Mouse (Mus musculus) CD4-positive, CD25-positive, alpha-beta regulatory T cell, adult 4 months (primary cell): ENCODE measurements around the gene Rnf145. TPM values are rescaled to one million over a fixed set of nuclear protein-coding genes. Genes with fewer than 3 reads are reported as not detected.

Source experiments
- ATAC-seq: one replicate; pipeline ENCODE4 v1.8.0; 2017
- polyA plus RNA-seq, 2 experiments: library from polyadenylated mRNA; unstranded; fragments of 100-300 nt; shearing (Covaris generic); gene quantifications; one replicate each; pipeline ENCODE4 v1.2.1; 2017

Rnf145 gene
- polyA plus RNA-seq = 10 to 100 TPM; 54.0 to 64.9 TPM

DNA sequence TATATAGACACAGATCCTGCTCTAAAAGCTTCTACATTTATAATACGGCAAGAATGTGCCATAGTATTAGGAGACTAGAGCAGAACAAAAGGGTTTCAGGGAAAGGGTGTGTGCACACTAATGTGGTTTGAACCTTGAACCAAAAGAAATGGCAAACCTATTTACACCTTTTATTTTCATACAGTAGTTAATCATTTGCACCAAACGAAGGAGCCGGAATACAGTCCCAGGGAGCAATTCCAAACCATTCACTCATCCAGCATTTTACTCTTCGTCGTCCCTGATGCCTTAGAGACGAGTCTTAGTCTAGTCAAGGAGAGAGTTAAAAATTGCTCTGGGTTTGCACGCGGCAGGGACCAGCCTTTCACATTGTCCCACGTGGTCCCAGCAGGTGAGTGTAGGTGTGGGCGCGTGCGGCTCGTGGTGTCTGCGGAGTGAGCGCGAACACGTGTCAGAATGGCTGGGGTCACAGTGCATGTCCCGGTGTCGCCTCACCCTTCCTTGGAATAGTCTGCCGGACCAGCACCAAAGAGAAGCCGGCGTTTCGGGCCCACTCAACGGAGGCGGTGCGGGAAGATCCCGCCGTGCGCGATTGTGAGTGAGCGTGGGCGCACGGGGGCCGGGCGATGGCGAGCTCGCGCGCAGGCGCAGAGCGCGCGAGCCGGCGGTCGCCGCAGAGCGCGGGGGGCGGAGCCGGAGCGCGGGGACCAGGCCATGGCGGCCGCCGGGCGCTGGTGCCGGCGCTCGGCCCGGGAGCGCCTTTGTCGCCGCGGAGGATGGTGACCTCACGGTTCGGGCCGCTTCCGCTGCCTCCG lies at the start of gene Rnf145:
Gene Rnf145, plus strand, starts transcription at position 684 of the 815 bp plus-strand sequence.
- peak; percentile 44 for ATAC-seq

DNA sequence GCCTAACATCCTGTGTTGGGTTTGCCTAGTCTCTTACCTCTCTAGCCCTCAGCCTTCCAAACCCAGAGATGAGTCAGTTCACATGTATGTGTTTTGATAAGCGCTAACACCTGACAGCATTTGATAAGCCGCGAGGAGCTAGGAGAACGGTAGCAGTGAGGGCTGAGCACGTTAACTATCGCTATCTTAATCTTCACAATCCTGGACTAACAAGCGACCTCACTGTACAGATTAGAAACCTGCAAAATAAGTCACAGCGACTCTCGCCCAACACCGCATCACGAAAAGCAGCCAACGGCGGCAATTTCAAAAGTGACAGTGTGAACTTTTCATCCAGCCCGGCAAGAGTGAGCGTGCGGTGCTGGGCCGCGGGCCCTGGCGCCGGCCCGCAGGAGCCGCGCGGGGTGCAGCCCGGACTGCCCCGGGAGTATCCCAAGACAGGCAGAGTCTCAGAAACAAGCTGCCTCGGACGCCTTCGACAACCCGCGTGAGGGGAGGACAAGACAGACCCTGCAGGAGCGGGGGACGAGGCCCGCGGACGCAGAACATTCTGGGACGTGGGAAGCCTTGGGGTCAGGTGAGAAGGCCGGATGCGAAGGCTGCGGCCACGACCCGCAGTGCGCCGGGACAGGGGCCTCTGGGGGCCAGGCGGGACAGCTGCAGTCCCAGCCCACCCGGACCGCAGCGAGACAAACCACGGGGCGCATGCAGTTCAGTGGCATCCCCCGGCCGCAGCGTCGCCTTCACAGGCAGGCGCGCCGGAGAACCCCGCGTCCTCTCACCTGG lies 48.9 kb upstream of the Rnf145 start:
- peak; percentile 47 for ATAC-seq

DNA sequence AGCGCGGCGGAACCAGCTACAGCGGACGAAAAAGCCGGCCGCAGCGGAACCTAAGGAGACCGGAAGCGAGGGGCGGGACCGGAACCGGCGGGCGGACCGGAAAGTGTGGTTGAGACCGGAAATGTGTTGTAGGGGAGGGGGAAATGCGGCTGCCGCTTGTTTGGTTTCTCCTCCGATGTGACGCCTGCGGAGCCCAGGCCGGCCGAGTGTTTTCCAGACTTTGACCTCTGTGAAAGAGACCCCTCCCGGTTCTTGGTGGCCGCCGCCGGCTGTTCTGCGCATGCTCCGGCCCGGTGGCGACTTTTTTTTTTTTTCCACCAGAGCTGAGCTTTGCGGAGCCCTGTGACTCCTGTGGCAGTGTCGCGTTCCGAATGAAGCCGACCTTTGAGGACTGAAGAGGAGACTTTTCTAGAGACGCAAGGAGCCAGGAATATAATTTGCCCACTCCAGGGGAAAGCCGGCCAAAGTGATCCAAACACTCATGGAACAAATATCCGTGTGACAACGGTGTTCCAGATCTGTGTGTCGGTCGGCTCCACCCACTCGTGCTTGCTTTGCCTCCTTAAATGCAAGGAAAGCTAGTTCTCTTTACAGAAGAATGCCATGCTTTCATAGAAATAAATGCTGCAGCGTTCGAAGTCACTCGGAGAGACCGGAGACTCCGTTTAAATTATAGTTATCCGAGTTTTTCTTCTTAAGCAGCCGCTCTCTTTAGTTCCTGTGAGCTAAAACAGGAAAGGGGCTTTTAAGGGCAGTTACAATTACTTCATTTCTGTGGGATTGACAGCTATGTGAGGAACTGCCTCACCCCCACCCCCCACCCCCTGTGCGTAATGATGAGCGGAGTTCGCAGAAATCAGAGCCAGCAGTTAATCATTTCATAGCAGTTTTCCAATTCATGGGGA lies 48.1 kb upstream of the Rnf145 start, which contains the start of gene Ublcp1:
Gene Ublcp1, minus strand, starts transcription at position 67 of the 905 bp plus-strand sequence.
- peak; percentile 82 for ATAC-seq

DNA sequence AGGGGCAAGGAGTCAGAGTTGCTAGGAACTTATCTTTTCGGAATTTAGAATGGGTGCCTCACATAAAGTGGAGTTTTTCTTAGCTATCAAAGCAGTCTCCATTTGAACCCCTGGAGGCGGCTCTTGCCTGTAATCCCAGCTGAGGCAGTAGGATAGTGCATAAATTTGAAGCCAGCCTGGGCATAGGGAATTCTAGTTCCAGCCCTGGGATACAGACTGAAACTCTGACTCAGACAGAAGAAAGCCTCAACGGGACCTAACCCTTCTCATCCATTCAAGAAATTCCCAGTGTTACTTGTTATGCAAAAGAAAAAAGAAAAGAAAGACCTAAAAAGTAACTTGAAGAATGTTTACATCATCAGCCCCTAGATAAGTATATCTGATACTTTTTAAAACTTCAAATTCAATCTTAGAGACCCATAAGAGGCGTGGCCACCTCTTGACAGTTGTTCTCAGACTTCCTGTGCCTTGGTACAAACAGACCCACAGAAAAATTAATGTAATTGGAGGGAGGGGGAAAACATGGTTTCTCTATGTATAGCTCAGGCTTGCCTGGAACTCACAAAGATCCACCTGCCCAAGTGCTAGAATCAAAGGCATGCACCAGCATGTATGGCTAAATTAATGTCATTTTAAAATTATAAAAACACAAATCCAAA lies 47.3 kb upstream of the Rnf145 start:
- no peak for ATAC-seq

DNA sequence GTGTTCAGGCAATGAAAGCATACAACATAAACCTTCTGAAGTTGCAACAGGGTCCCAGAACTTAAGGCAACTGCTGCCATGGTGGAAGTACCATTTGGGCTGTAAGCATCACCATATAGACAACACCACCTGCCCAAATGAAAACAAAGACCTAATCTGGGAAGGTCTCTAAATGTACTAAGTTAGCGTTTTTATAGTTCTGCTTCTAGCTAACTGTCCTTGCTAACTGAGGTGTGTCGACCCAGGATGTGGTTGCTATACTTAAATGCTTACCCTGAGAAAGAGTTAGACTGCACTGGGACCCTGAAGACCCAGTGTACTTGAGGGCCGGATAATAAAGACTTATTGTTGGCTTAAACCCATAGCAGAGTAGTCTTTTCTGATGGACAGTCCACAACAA lies 43.3 kb upstream of the Rnf145 start:
- ATAC-seq = no peak

DNA sequence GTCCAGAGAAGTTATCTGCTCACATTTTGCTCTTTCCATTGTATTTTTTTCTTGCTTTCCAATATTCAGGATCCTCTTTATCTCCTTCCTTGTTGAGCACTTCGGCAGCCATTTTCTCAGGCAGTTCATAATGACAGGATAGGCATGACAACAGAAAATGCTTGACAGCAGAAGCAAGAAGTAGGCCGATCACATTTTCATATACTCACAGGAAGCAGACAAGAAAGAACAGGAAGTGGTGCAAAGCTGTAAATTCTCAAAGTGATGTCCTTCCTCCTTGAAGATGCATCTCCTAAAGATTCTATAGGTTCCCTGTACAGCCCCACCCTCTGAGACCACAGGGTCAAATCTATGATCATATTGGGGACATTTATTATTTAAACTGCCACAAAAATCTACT lies 42.3 kb upstream of the Rnf145 start:
- peak; percentile 81 for ATAC-seq

DNA sequence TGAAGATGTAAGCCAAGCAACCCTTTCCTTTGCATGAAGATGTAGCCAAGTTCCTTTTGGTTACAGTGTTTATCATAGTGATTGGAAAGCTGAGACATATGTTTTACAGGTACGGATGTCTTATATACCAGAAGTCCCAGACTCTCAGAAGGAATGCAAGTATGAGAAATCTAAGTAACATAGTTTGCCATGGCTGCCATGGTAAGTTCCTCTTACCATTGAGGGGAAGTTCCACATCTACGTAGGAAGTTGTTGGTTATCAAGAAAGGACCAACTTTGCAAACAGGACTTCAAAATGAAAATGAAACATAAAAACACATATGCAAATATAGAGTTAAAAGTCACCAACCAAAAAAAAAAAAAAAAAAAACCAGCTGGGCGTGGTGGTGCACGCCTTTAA lies 40.4 kb upstream of the Rnf145 start:
- peak; percentile 37 for ATAC-seq

DNA sequence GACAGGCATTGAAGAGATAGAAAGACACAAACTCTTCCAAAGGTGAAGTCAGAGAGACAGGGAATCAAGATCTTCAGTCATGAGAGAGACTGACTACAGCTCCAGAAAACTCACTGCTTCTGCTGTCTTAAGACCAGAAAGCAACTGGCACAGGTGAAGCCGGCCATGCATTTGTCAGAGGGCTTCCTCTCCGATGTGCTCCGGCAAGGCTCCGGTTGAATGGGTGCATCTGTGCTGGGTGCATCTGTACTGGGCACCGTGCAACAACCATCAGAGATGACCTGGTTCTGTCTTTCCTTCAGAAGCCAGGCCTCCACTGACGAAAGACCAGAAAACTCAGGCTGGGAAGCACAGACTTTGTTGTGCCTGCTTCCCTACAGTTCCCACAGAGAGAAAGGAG lies 38.5 kb upstream of the Rnf145 start:
- ATAC-seq = no peak

DNA sequence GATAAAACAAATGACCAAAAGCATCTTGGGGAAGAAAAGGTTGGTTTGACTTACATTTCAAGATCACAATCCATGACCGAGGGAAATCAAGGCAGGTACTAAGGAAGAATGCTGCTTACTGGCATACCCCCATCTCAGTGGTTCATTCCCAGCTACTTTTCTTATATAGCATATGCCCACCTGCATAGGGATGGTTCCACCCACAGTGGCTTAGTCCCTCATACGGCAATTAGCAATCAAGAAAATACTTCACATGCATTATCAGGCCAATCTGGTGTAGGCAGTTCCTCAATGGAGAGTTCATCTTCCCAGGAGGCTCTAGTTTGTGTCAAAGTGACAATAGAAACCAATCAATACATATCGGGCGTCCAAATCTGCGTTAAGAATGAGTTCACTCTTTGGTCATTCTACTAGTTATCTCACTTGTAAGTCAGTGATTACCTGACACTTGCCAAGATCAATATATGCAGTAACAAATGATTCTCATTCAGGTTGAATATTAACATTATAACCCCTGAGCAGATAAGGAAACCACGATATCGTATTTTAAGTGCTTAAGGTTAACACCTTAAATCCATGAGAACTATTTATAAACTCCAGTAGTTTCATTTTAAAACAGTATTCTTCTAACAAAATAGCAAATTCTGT lies 33.6 kb upstream of the Rnf145 start:
- no peak for ATAC-seq

DNA sequence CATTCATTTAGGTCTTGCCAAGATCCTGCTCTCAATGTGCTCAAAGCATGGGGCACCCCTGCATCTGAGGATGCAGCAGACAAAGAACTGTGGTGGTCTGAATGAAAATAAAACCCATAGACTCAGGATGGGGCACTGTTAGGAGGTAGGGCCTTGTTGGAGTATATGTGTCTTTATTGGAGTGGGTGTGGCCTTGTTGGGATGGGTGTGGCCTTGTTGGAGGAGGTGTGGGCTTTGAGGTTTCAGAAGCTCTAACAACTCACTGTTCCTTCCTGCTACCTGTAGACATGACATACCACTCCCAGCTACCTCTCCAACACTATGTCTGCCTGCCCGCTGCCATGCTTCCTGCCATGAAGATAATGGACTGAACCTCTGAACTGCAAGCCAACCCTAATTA lies 29.6 kb upstream of the Rnf145 start:
- ATAC-seq = no peak

DNA sequence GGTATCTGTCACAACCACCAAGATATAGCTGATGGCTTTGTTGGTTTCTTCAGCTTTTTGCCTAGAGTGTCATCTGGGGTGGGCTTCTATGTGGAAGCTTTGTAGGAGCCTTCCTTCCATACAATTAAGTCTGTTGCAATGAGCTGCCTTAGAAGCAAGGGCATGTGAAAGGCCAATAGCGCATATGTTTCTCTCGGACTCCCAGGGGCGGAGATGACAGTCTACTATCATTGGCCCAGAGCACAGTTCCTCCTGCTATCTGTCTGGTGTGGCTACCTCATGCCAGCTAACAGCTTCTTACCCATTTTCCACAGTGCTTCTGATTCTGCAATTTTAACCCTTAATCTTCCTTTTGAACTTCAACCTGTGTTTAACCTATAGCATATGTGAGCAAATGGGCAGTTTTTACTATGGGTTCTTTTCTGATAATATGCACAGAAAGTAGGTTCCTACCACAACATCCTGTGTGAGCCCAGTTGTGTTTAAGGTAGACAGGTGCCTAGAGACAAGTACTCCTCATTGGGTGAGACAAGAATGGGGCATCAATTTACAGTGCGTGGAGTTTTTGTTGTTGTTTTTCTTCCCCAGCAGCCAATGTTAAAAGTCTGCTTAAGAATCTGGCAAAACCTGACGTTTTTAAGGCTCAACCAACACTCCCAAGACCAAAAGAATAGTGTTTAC lies 24.0 kb upstream of the Rnf145 start:
- ATAC-seq = peak; percentile 68

DNA sequence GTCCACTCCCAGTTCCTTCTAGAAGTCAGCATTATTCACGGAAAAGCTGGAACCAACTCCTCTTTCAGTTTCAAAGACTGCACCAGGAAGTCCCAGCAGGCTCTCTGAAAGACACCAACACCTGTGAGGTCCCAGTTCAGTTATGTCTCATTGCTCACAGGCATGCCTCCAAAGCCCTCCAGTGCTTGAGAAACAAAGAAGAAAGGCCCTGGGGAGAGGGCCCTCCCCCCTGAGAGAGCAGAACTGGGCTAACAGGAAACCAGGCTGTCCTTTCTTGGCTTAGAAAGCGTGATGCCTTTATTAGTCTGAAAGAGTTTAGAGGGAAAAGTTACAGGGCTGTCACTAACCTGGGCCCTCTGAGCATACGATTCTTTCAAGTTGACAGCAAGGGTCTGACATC lies 22.5 kb upstream of the Rnf145 start:
- peak; percentile 73 for ATAC-seq

DNA sequence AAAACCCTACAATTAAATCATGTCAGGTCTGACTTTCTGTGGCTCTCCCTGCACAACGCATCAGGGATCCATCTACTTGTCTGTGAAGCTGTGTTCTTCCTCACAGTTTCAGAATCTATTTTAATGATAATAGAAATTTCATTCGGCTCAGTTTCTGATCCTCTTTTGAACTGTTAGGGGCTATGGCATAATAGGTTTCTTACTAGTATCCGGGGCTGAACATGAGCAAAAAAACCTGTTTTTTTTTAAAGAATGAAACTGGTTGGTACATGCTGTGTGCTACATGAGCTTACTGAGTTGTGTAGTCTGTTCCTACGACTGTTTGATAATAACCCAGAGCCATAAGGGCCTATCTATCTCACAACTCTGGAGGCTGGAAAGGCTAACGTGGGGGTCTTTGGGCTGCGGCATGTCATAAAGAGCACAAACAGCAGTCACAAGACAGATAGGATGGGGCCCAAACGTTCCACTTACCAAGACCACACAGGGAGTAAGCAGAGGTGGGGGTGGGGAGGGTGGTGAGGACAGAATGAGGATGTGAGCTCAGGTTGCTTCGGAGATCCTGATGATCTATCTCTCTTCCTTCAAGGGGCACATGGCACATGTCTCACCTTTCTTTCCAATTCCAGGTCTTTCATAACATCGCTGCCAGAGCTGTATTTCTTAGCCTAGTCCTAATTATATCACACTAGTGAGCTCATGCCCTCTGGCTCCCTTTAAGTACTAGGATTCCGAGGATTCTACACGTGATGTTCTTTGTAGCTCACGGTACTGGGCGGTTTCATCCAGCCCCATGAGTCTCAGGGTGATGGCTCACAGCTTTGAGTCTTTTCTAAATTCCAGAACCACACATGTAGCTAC lies 20.1 kb upstream of the Rnf145 start:
- ATAC-seq = no peak

DNA sequence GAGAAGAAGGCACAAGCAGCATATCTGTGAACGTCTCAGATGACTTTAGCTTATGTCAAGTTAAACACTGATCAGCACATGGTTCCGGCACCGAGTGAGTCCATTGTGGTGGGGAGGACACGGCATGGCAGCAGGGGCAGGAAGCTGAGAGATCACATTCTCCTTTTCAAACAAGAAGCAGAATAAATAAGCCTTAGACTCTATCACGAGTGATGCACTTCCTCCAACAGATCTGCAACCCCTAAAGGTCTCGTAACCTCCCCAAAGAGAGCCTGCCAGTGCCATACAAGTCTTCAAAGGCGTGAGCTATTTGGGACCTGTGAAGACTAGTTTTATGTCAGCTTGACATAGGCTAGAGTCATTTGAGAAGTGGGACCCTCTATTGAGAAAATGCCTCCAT lies 17.8 kb upstream of the Rnf145 start:
- ATAC-seq = peak; percentile 44

DNA sequence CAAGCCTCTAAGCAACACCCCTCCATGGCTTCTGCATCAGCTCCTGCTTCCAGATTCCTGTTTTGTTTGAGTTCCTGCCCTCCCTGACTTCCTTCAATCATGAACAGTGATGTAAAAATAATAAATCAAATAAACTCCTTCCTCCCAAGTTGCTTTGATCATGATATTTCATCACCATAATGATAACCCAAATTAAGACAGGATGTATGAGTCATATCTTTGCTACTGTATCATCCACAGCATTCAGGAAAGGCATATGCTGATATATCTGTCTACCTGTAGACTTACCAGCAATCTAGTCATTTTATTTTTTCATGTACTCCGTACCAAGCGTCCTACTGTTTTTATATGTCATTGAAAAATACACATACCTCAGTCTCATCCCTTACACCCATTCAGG lies 17.3 kb upstream of the Rnf145 start:
- ATAC-seq = peak; percentile 87

DNA sequence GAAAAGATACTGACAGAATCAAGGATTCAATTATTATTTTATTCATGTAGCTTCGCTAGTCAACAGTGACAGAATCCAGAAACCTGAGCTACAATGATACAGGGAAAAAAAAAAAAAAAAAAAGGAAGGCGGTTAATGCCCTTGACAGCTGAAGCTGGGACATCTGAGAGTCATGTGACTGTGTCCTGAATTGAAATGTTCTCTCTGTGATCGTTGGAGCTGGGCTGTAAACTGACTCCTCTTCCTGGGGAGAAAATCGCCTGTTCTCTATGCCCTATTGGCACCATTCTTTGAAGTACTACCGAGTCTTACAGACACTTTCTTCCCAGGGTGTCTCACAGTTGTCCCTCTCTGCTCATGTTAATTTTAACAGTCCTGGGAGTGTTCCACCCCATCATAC lies 15.8 kb upstream of the Rnf145 start:
- ATAC-seq = no peak

DNA sequence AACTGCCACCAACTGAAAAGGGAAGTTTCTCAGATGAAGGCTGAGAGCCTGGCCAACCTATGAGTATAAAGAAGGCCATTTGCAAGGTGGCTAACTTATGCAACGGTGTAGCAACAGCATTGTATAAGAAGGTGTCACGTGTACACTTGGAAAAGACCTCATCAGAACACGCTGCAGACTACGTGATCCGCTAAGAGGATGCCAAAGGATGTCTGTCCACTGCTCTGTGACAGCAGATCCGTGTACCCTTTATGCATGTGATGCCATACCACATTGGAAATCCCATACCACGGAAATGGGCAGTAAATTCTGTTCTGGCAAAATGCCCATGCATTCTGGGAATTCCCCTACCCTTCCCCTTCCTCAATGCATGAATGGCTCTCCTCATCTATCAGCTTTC lies 14.6 kb upstream of the Rnf145 start:
- ATAC-seq = no peak

DNA sequence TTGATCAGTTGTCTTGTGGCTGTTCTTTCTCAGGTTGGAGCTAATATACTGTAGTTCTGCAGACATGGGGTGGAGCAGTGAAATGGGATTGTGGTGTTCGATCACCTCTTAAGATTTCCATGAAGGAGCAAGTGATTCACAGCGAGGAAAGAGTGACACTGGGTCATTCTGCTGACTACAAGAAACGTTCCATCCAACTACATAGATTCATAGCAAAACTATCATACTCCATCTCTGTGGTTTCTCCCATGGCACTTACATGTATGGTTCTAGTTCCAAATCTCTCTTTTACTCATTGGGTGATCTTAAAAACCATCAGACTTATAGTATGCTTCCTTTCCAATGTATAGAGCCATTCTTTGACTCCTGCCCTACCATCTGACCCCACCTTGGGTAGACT lies 14.0 kb upstream of the Rnf145 start:
- ATAC-seq = no peak

DNA sequence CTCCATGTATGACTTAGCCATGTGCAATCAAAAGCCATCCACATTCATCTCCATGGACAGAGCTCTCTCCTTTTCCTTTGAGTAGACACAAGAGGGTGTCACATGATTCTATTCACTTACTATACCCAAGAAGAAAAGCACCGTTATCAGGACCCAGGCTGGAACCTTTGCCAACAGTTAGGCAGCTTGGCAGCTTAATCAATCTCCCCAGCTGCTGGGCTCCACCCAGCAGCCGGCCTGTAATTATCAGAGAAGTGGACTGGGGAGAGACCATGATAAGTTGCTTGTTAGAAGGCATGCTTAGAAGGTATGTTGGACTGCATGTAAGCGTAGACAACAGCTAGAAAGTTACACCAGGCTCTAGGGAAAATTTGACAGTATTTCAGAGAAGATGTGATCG lies 9.9 kb upstream of the Rnf145 start:
- ATAC-seq = no peak

DNA sequence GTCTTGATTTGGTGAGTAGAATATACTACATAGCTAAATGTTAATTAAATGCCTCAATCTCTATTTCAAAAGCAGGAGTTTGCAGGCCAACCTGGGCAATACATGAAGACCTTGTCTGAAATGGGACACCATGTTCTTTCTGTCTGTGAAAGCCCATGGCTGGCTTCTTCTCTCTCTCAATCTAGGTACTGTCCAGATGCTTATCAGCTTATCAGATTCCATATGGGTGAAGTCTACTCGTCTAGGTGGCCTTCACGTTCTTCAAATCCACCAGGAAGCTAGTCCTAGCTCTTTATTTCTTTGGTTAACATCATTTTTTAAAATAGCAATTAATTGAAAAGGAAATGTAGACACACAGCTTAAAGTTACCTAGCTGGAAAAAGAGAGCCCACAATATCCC lies 8.9 kb upstream of the Rnf145 start:
- no peak for ATAC-seq
